Mouse (Mus musculus): ENCODE data around the gene Enpep. TPM values are rescaled to one million over a fixed set of nuclear protein-coding genes. Genes with fewer than 3 reads are reported as not detected.

The Enpep gene
- polyA plus RNA-seq, 1 experiment from 2014 or later = 16.0 TPM

- Histone ChIP-seq H3K27me3 (ENCODE audit: control insufficient read depth, insufficient read depth, low read length) (no peaks in the 10 kb centered on the region), H3K4me1 (ENCODE audit: control insufficient read depth, insufficient read depth, low read length) (no peaks in the 10 kb centered on the region), H3K4me3 (ENCODE audit: low read depth, low read length) (no peak overlapping the region), H3K36me3 (ENCODE audit: control insufficient read depth, insufficient read depth, low read length) (no peaks in the 10 kb centered on the region), H3K9me3 (ENCODE audit: control insufficient read depth, low read depth, low read length) (no peaks in the 10 kb centered on the region), H3K9ac (replicated peaks; ENCODE audit: low read depth, low read length) (no peak overlapping the region), H3K27ac (ENCODE audit: low read length) (no peak overlapping the region), H3K4me2 (replicated peaks; ENCODE audit: low read depth, low read length) (no peak overlapping the region)
- 78% methylated on average over 4 of the region's 4 CpGs for WGBS
- no peak for ATAC-seq (ENCODE audit: insufficient number of reproducible peaks, insufficient read depth, low FRiP score, low read depth)
Observed at GRCm38 (mm10) chr3:129353901-129354300, 21.4 kb upstream of the Enpep start.

- no peak overlapping the region for H3K4me2 ChIP-seq (replicated peaks; ENCODE audit: low read depth, low read length)
- H3K9ac ChIP-seq (replicated peaks; ENCODE audit: low read depth, low read length) = no peak overlapping the region
- no peaks in the 10 kb centered on the region for H3K36me3 ChIP-seq (ENCODE audit: control insufficient read depth, insufficient read depth, low read length)
- no peak overlapping the region for H3K4me3 ChIP-seq (ENCODE audit: low read depth, low read length)
- H3K9me3 ChIP-seq (ENCODE audit: control insufficient read depth, low read depth, low read length) = no peaks in the 10 kb centered on the region
- no peak overlapping the region for H3K27ac ChIP-seq (ENCODE audit: low read length)
- H3K27me3 ChIP-seq (ENCODE audit: control insufficient read depth, insufficient read depth, low read length) = no peaks in the 10 kb centered on the region
- WGBS = 67% methylated on average over 11 of the region's 11 CpGs
- no peaks in the 10 kb centered on the region for H3K4me1 ChIP-seq (ENCODE audit: control insufficient read depth, insufficient read depth, low read length)
- ATAC-seq (ENCODE audit: insufficient number of reproducible peaks, insufficient read depth, low FRiP score, low read depth) = no peak
Observed at GRCm38 (mm10) chr3:129351320-129351877, 18.9 kb upstream of the Enpep start.

GRCm38 (mm10) chr3:129347277-129347676 lies 14.8 kb upstream of the Enpep start:
- Histone ChIP-seq H3K4me3 (ENCODE audit: low read depth, low read length) (no peak overlapping the region), H3K9me3 (ENCODE audit: control insufficient read depth, low read depth, low read length) (no peaks in the 10 kb centered on the region), H3K9ac (replicated peaks; ENCODE audit: low read depth, low read length) (no peak overlapping the region), H3K27ac (ENCODE audit: low read length) (no peak overlapping the region), H3K4me1 (ENCODE audit: control insufficient read depth, insufficient read depth, low read length) (no peaks in the 10 kb centered on the region), H3K36me3 (ENCODE audit: control insufficient read depth, insufficient read depth, low read length) (no peaks in the 10 kb centered on the region), H3K27me3 (ENCODE audit: control insufficient read depth, insufficient read depth, low read length) (no peaks in the 10 kb centered on the region), H3K4me2 (replicated peaks; ENCODE audit: low read depth, low read length) (no peak overlapping the region)
- no peak for ATAC-seq (ENCODE audit: insufficient number of reproducible peaks, insufficient read depth, low FRiP score, low read depth)
- WGBS = 82% methylated on average over 10 of the region's 10 CpGs

GRCm38 (mm10) chr3:129342767-129343166 lies 10.2 kb upstream of the Enpep start:
- WGBS = 96% methylated on average over 1 of the region's 1 CpGs
- H3K27me3 ChIP-seq (ENCODE audit: control insufficient read depth, insufficient read depth, low read length) = no peaks in the 10 kb centered on the region
- H3K27ac ChIP-seq (ENCODE audit: low read length) = no peak overlapping the region

GRCm38 (mm10) chr3:129341066-129341465 lies 8.5 kb upstream of the Enpep start:
- Histone ChIP-seq H3K27me3 (ENCODE audit: control insufficient read depth, insufficient read depth, low read length) (no peaks in the 10 kb centered on the region), H3K27ac (ENCODE audit: low read length) (no peak overlapping the region), H3K4me3 (ENCODE audit: low read depth, low read length) (no peak overlapping the region), H3K9ac (replicated peaks; ENCODE audit: low read depth, low read length) (no peak overlapping the region), H3K9me3 (ENCODE audit: control insufficient read depth, low read depth, low read length) (no peaks in the 10 kb centered on the region), H3K4me2 (replicated peaks; ENCODE audit: low read depth, low read length) (no peak overlapping the region), H3K4me1 (ENCODE audit: control insufficient read depth, insufficient read depth, low read length) (no peaks in the 10 kb centered on the region), H3K36me3 (ENCODE audit: control insufficient read depth, insufficient read depth, low read length) (no peaks in the 10 kb centered on the region)
- ATAC-seq (ENCODE audit: insufficient number of reproducible peaks, insufficient read depth, low FRiP score, low read depth) = no peak

More at GRCm38 (mm10) chr3:129342767-129343166, 10.2 kb upstream of the Enpep start:
- Histone ChIP-seq H3K9ac (replicated peaks; ENCODE audit: low read depth, low read length) (no peak overlapping the region), H3K4me1 (ENCODE audit: control insufficient read depth, insufficient read depth, low read length) (no peaks in the 10 kb centered on the region), H3K4me2 (replicated peaks; ENCODE audit: low read depth, low read length) (no peak overlapping the region), H3K9me3 (ENCODE audit: control insufficient read depth, low read depth, low read length) (no peaks in the 10 kb centered on the region), H3K36me3 (ENCODE audit: control insufficient read depth, insufficient read depth, low read length) (no peaks in the 10 kb centered on the region), H3K4me3 (ENCODE audit: low read depth, low read length) (no peak overlapping the region)
- no peak for ATAC-seq (ENCODE audit: insufficient number of reproducible peaks, insufficient read depth, low FRiP score, low read depth)

GRCm38 (mm10) chr3:129338296-129339091 lies 6.0 kb upstream of the Enpep start:
- Histone ChIP-seq H3K4me3 (ENCODE audit: low read depth, low read length) (no peak overlapping the region), H3K27me3 (ENCODE audit: control insufficient read depth, insufficient read depth, low read length) (no peaks in the 10 kb centered on the region), H3K4me2 (replicated peaks; ENCODE audit: low read depth, low read length) (no peak overlapping the region), H3K36me3 (ENCODE audit: control insufficient read depth, insufficient read depth, low read length) (no peaks in the 10 kb centered on the region), H3K9ac (replicated peaks; ENCODE audit: low read depth, low read length) (no peak overlapping the region), H3K9me3 (ENCODE audit: control insufficient read depth, low read depth, low read length) (no peaks in the 10 kb centered on the region), H3K27ac (ENCODE audit: low read length) (no peak overlapping the region), H3K4me1 (ENCODE audit: control insufficient read depth, insufficient read depth, low read length) (no peaks in the 10 kb centered on the region)
- 0 out of 2 replicates have a peak, but pooled peaks have one; percentile 37 for ATAC-seq (ENCODE audit: insufficient number of reproducible peaks, insufficient read depth, low FRiP score, low read depth)
- WGBS = 27% methylated on average over 14 of the region's 14 CpGs

GRCm38 (mm10) chr3:129332142-129332541 lies 378 bp downstream of the Enpep start:
- Histone ChIP-seq H3K4me1 (ENCODE audit: control insufficient read depth, insufficient read depth, low read length) (peaks cover 3% of the 10 kb centered on the region; the same call in 1 of the 2 replicates), H3K27me3 (ENCODE audit: control insufficient read depth, insufficient read depth, low read length) (no peaks in the 10 kb centered on the region), H3K9ac (replicated peaks; ENCODE audit: low read depth, low read length) (no peak overlapping the region), H3K4me3 (ENCODE audit: low read depth, low read length) (peak overlapping the region; percentile 17), H3K27ac (ENCODE audit: low read length) (peak overlapping the region; percentile 34; the same call in 1 of the 2 replicates), H3K36me3 (ENCODE audit: control insufficient read depth, insufficient read depth, low read length) (no peaks in the 10 kb centered on the region), H3K9me3 (ENCODE audit: control insufficient read depth, low read depth, low read length) (no peaks in the 10 kb centered on the region), H3K4me2 (replicated peaks; ENCODE audit: low read depth, low read length) (peak overlapping the region; percentile 48)
- no peak for ATAC-seq (ENCODE audit: insufficient number of reproducible peaks, insufficient read depth, low FRiP score, low read depth)
- 23% methylated on average over 7 of the region's 7 CpGs for WGBS

- H3K4me1 ChIP-seq (ENCODE audit: control insufficient read depth, insufficient read depth, low read length) = peaks cover 3% of the 10 kb centered on the region; the same call in 1 of the 2 replicates
- H3K4me3 ChIP-seq (ENCODE audit: low read depth, low read length) = peak overlapping the region; percentile 17
- H3K9me3 ChIP-seq (ENCODE audit: control insufficient read depth, low read depth, low read length) = no peaks in the 10 kb centered on the region
- 89% methylated on average over 6 of the region's 6 CpGs for WGBS
- H3K27me3 ChIP-seq (ENCODE audit: control insufficient read depth, insufficient read depth, low read length) = no peaks in the 10 kb centered on the region
- peak; percentile 57; the same call in 1 of the 2 replicates for ATAC-seq (ENCODE audit: insufficient number of reproducible peaks, insufficient read depth, low FRiP score, low read depth)
- no peak overlapping the region for H3K9ac ChIP-seq (replicated peaks; ENCODE audit: low read depth, low read length)
- no peaks in the 10 kb centered on the region for H3K36me3 ChIP-seq (ENCODE audit: control insufficient read depth, insufficient read depth, low read length)
- H3K4me2 ChIP-seq (replicated peaks; ENCODE audit: low read depth, low read length) = peak overlapping the region; percentile 48
- no peak overlapping the region for H3K27ac ChIP-seq (ENCODE audit: low read length)
Observed at GRCm38 (mm10) chr3:129331427-129331826, 1.1 kb downstream of the Enpep start.
